Mouse (Mus musculus) forebrain, embryonic 12.5 days (tissue): ENCODE measurements at regions not wholly inside any gene's neighbourhood (a gene's known extent, or its start where the extent isn't known, plus 50 kb on each side); places are given as distances from the start of the nearest gene placed in this dataset.

Source experiments
- ATAC-seq: fragments of 200-750 bp; cut with Nextera tagmentation; 2 replicates; pipeline ENCODE4 v1.8.0; 2017; ENCODE audit warnings: moderate TSS enrichment; ENCODE audit not compliant: low FRiP score
- H3K27ac ChIP-seq: fragments of 300-500 bp; sonication (generic); 2 replicates; pipeline ENCODE4 v1.5.1; 2016; ENCODE audit warnings: mild to moderate bottlenecking
- H3K27me3 ChIP-seq: fragments of 300-500 bp; sonication (generic); 2 replicates; pipeline ENCODE4 v1.6.1; 2016; ENCODE audit warnings: mild to moderate bottlenecking
- H3K36me3 ChIP-seq: fragments of 300-500 bp; sonication (generic); replicated peaks from 2 replicates; pipeline ENCODE4 v1.6.1; 2016; ENCODE audit warnings: mild to moderate bottlenecking
- H3K4me1 ChIP-seq: fragments of 300-500 bp; sonication (generic); 2 replicates; pipeline ENCODE4 v1.6.1; 2016
- H3K4me2 ChIP-seq: fragments of 300-500 bp; sonication (generic); 2 replicates; pipeline ENCODE4 v1.6.1; 2016; ENCODE audit warnings: mild to moderate bottlenecking, moderate library complexity
- H3K4me3 ChIP-seq: fragments of 300-500 bp; sonication (generic); replicated peaks from 2 replicates; pipeline ENCODE4 v1.5.1; 2016; ENCODE audit warnings: mild to moderate bottlenecking
- H3K9ac ChIP-seq: fragments of 300-500 bp; sonication (generic); 2 replicates; pipeline ENCODE4 v1.6.1; 2016; ENCODE audit warnings: mild to moderate bottlenecking
- H3K9me3 ChIP-seq: fragments of 300-500 bp; sonication (generic); 2 replicates; pipeline ENCODE4 v1.6.1; 2016
- WGBS: fragments of 180-500 bp; shearing (Covaris S2); methylation state at CpG from one replicate; pipeline ENCODE4 v1.1.7; 2016; 5-methylcytosine and 5-hydroxymethylcytosine counted together

GRCm38 (mm10) chr7:134499429-134499828, 114.0 kb upstream of the D7Ertd443e start:
- WGBS = 33% methylated on average over 4 of the region's 4 CpGs
- Histone ChIP-seq H3K4me3 (no peak overlapping the region), H3K9me3 (no peaks in the 10 kb centered on the region), H3K9ac (no peak overlapping the region), H3K4me2 (no peak overlapping the region), H3K36me3 (no peaks in the 10 kb centered on the region), H3K27ac (no peak overlapping the region), H3K4me1 (peaks cover 16% of the 10 kb centered on the region; the same call in 1 of the 2 replicates), H3K27me3 (no peaks in the 10 kb centered on the region)
- ATAC-seq = no peak

GRCm38 (mm10) chr7:134500210-134500609, 114.7 kb upstream of the D7Ertd443e start:
- H3K4me2 ChIP-seq = no peak overlapping the region
- no peaks in the 10 kb centered on the region for H3K36me3 ChIP-seq
- H3K9ac ChIP-seq = no peak overlapping the region
- H3K4me3 ChIP-seq = no peak overlapping the region
- H3K27me3 ChIP-seq = no peaks in the 10 kb centered on the region
- H3K27ac ChIP-seq = no peak overlapping the region
- peaks cover 16% of the 10 kb centered on the region; the same call in 1 of the 2 replicates for H3K4me1 ChIP-seq
- no peaks in the 10 kb centered on the region for H3K9me3 ChIP-seq
- WGBS = 43% methylated on average over 4 of the region's 4 CpGs
- no peak for ATAC-seq

DNA sequence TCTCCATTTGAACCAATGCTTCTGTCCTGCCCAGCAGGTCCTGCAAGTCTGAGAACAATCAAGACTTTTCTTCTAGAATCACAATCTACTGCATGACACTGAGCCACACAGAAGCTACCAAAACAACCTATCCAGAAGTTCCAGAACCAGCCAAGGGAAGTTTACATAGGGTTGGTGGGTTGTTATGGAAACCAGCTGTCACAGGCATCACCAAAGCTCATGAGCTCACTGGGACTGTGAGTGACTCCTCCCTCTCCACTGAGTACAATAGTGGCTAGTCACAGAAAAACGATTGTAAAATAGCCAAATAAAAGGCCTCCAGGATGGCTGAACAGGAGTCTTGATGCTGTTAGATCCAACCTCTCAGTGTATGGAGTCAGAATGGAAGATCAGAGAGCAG, 115.6 kb upstream of the D7Ertd443e start:
- no peak overlapping the region for H3K4me3 ChIP-seq
- H3K9ac ChIP-seq = no peak overlapping the region
- H3K36me3 ChIP-seq = no peaks in the 10 kb centered on the region
- peaks cover 16% of the 10 kb centered on the region; the same call in 1 of the 2 replicates for H3K4me1 ChIP-seq
- ATAC-seq = peak; percentile 51; the same call in 1 of the 2 replicates
- no peak overlapping the region for H3K27ac ChIP-seq
- H3K4me2 ChIP-seq = no peak overlapping the region
- 3% methylated on average over 1 of the region's 1 CpGs for WGBS
- no peaks in the 10 kb centered on the region for H3K27me3 ChIP-seq
- no peaks in the 10 kb centered on the region for H3K9me3 ChIP-seq

DNA sequence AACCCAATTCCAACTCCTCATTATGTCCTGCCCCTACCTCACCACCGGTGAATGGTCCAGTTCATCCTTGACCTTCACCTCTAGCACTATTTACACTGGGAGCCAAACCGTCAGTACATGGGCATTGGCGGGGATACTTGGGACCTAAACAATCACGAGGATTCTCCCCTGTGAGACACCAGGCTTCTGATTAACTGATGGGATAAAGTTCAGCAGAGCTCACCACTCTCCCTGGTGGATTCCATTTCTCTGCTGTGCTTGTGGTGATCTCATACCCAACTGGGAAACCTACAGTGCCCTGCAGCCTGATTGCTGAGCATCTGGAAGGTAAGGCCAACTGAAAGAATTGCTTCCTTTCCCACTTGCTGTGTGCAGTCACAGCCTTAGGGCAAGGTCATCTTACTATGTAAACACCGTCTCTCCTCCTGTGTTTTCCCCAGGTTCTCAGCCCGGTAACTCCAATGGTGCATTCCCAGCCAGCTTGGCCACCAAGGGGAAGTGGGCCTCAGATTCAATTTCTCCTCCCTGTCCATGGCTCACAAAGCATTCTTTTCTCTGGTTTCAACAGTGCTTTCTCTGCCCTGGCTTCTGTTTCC, 125.0 kb upstream of the D7Ertd443e start:
- Histone ChIP-seq H3K9ac (no peak overlapping the region), H3K27me3 (no peaks in the 10 kb centered on the region), H3K27ac (no peak overlapping the region), H3K4me1 (no peaks in the 10 kb centered on the region), H3K4me2 (no peak overlapping the region), H3K9me3 (no peaks in the 10 kb centered on the region), H3K36me3 (no peaks in the 10 kb centered on the region), H3K4me3 (no peak overlapping the region)
- ATAC-seq = no peak
- 83% methylated on average over 6 of the region's 6 CpGs for WGBS

GRCm38 (mm10) chr7:134519372-134519975, 134.0 kb upstream of the D7Ertd443e start:
- WGBS = 92% methylated on average over 9 of the region's 9 CpGs
- no peak for ATAC-seq

DNA sequence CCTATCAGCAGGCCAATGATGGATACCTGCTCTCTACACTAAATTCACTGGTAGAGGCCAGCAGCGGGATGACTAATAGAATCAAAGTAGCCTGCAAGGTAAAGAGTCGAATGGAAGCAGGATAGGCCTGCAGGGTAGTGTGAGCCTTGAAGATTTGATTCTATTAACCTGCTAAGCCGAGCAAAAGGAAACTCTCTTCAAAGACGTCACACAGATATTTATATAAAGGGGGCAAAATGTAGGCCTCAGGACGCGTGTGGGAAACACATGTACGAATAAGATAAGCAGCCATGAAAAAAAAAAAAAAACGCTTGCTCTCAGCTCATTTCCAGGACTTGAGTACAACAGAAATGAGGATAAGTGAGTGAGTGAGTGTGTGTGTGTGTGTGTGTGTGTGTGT, 138.4 kb upstream of the D7Ertd443e start:
- no peak for ATAC-seq
- no peak overlapping the region for H3K9ac ChIP-seq
- H3K4me1 ChIP-seq = no peaks in the 10 kb centered on the region
- no peaks in the 10 kb centered on the region for H3K9me3 ChIP-seq
- no peaks in the 10 kb centered on the region for H3K36me3 ChIP-seq
- no peak overlapping the region for H3K27ac ChIP-seq
- 85% methylated on average over 8 of the region's 8 CpGs for WGBS
- no peak overlapping the region for H3K4me3 ChIP-seq
- H3K4me2 ChIP-seq = no peak overlapping the region
- H3K27me3 ChIP-seq = no peaks in the 10 kb centered on the region

More at GRCm38 (mm10) chr7:134519372-134519975, 134.0 kb upstream of the D7Ertd443e start:
- Histone ChIP-seq H3K36me3 (no peaks in the 10 kb centered on the region), H3K4me2 (no peak overlapping the region), H3K4me1 (no peaks in the 10 kb centered on the region), H3K9ac (no peak overlapping the region), H3K27ac (no peak overlapping the region), H3K4me3 (no peak overlapping the region), H3K9me3 (no peaks in the 10 kb centered on the region), H3K27me3 (no peaks in the 10 kb centered on the region)

GRCm38 (mm10) chr7:134525041-134525440, 139.6 kb upstream of the D7Ertd443e start:
- no peaks in the 10 kb centered on the region for H3K9me3 ChIP-seq
- H3K27ac ChIP-seq = no peak overlapping the region
- H3K36me3 ChIP-seq = no peaks in the 10 kb centered on the region
- H3K27me3 ChIP-seq = no peaks in the 10 kb centered on the region
- no peaks in the 10 kb centered on the region for H3K4me1 ChIP-seq
- WGBS = 89% methylated on average over 1 of the region's 1 CpGs
- no peak for ATAC-seq
- H3K9ac ChIP-seq = no peak overlapping the region
- no peak overlapping the region for H3K4me2 ChIP-seq
- H3K4me3 ChIP-seq = no peak overlapping the region

GRCm38 (mm10) chr7:134525461-134525860, 140.0 kb upstream of the D7Ertd443e start:
- Histone ChIP-seq H3K27me3 (no peaks in the 10 kb centered on the region), H3K4me3 (no peak overlapping the region), H3K27ac (no peak overlapping the region), H3K9me3 (no peaks in the 10 kb centered on the region), H3K4me1 (no peaks in the 10 kb centered on the region), H3K9ac (no peak overlapping the region), H3K4me2 (no peak overlapping the region), H3K36me3 (no peaks in the 10 kb centered on the region)
- ATAC-seq = no peak
- WGBS = 93% methylated on average over 2 of the region's 2 CpGs

DNA sequence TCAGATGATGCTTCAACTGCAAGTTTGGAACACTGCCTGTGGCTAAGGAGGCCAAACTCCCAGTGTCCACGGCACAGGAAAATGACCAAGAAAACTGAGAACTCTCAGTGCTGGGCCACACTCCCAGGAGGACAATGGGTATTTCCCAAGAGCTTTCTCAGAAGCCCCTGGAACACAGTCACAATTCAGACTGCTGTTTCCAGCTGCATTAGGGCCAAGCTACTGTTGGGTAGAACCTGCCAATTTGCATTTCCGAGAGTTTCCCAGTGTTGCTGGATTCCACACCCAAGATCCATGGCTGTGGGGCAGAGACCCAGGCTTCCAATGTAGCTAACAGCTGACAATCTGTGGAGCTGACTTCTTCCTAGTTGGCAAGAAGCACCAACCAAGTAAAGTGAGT, 141.9 kb upstream of the D7Ertd443e start:
- Histone ChIP-seq H3K27me3 (no peaks in the 10 kb centered on the region), H3K9me3 (no peaks in the 10 kb centered on the region), H3K36me3 (no peaks in the 10 kb centered on the region), H3K27ac (no peak overlapping the region), H3K4me2 (no peak overlapping the region), H3K4me1 (no peaks in the 10 kb centered on the region), H3K9ac (no peak overlapping the region), H3K4me3 (no peak overlapping the region)
- ATAC-seq = no peak
- WGBS = 85% methylated on average over 2 of the region's 2 CpGs

DNA sequence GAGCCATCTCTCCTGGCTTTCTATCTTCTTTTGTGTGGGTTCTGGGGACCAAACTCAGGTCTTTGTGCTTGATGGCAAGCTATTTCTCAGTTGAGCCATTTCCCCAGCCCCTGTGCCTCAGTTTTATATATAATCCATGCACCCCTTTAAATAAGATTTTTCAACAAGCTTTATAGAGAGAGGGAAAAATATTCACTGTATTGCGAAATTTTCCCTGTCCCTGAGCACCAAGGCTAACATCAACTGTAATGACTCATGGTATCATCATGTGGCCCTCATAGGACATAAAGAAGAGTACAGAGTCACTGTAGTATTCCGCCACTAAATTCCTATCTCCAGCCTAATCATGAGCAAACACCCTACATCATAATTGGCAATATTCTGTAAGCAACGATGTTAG, 142.4 kb upstream of the Dock1 start:
- no peak overlapping the region for H3K4me2 ChIP-seq
- H3K4me3 ChIP-seq = no peak overlapping the region
- H3K27ac ChIP-seq = no peak overlapping the region
- H3K9me3 ChIP-seq = no peaks in the 10 kb centered on the region
- no peaks in the 10 kb centered on the region for H3K36me3 ChIP-seq
- 88% methylated on average over 3 of the region's 3 CpGs for WGBS
- no peaks in the 10 kb centered on the region for H3K27me3 ChIP-seq
- ATAC-seq = no peak
- no peak overlapping the region for H3K9ac ChIP-seq
- no peaks in the 10 kb centered on the region for H3K4me1 ChIP-seq

- Histone ChIP-seq H3K4me1 (no peaks in the 10 kb centered on the region), H3K27me3 (no peaks in the 10 kb centered on the region), H3K4me2 (no peak overlapping the region), H3K36me3 (no peaks in the 10 kb centered on the region), H3K9ac (no peak overlapping the region), H3K27ac (no peak overlapping the region), H3K9me3 (no peaks in the 10 kb centered on the region), H3K4me3 (no peak overlapping the region)
- ATAC-seq = no peak
- WGBS = 80% methylated on average over 4 of the region's 4 CpGs
Measured at GRCm38 (mm10) chr7:134534821-134535220, 135.6 kb upstream of the Dock1 start.

GRCm38 (mm10) chr7:134541699-134542098, 128.8 kb upstream of the Dock1 start:
- no peaks in the 10 kb centered on the region for H3K27me3 ChIP-seq
- 71% methylated on average over 2 of the region's 2 CpGs for WGBS
- no peak overlapping the region for H3K4me2 ChIP-seq
- H3K36me3 ChIP-seq = no peaks in the 10 kb centered on the region
- H3K4me3 ChIP-seq = no peak overlapping the region
- no peak overlapping the region for H3K9ac ChIP-seq
- H3K4me1 ChIP-seq = no peaks in the 10 kb centered on the region
- no peak for ATAC-seq
- H3K9me3 ChIP-seq = no peaks in the 10 kb centered on the region
- H3K27ac ChIP-seq = no peak overlapping the region

GRCm38 (mm10) chr7:134546187-134546586, 124.3 kb upstream of the Dock1 start:
- Histone ChIP-seq H3K27ac (no peak overlapping the region), H3K9ac (no peak overlapping the region), H3K4me2 (no peak overlapping the region), H3K4me3 (no peak overlapping the region), H3K27me3 (no peaks in the 10 kb centered on the region), H3K9me3 (no peaks in the 10 kb centered on the region), H3K36me3 (no peaks in the 10 kb centered on the region), H3K4me1 (peaks cover 6% of the 10 kb centered on the region)
- 82% methylated on average over 6 of the region's 6 CpGs for WGBS
- ATAC-seq = no peak
